Mouse (Mus musculus): Measurements from ENCODE around the gene Rdh11.

Rdh11 gene

DNA sequence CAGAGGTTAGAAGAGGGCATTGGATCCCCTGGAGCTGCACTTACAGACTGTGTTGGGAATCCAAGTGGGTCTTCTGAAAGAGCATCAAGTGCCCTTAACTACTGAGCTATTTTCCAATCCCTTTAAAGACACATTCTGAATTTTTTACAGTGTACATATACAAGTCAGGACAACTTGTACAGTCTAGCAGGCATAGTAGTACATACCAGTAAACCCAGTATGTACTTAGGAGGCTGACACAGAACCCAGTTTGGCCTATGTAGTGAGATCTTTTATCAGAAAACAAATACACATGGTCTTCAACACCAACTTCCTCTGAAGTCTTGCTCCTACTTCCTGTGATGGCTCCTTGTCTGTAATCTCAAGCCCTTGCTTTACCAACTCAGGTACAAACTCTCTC is 53.1 kb downstream of the Rdh11 start:
- no peak for DNase-seq

DNA sequence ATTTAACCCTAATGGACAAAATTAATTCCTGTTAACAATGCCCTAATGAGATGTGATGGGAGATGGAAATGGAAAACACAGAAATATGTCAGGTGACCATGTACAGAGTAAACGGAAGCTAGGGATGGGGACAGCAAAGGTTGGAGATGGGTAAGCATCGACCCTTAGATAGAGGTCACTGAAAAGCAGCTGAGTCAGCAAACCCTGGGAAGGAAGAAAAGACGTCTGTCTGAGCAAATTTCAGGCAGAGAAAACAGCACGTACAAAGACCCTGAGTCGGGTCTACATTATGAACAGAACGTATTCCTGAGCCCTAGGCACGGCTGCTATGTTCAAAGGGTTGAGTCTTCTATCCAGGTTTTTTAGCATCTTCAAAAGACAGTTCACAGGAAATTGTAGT is 55.1 kb downstream of the Rdh11 start:
- no peak for DNase-seq

GRCm38 (mm10) chr12:79135105-79135504 is 57.0 kb downstream of the Rdh11 start:
- DNase-seq: no peak

GRCm38 (mm10) chr12:79134676-79135075 is 57.4 kb downstream of the Rdh11 start:
- DNase-seq: no peak

GRCm38 (mm10) chr12:79131706-79132460 is 60.2 kb downstream of the Rdh11 start:
- DNase-seq: no peak

DNA sequence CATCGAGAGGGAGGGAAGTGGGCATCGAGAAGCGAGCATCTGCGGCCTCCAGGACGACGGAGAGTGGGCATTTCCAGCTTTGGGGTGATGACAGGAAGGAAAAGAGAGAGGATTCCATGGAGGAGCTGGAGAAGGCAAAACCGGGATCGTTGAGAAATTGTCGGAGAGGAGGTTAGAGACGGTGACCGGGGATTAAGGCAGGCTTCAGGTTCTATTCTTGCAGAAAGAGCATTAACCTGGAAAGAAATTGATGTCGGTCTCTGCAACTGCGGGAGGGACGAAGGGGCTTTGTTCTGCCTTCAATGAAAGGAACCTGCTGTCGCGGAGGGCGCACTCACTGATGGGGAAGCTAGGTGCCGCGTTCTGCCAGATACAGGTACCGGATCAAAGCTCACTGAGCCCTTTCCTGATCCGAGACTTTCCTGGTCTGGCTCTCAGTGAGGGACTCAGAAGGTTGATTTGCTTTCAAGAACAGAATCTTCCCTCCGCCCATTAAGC is 60.9 kb downstream of the Rdh11 start:
- DNase-seq: no peak

DNA sequence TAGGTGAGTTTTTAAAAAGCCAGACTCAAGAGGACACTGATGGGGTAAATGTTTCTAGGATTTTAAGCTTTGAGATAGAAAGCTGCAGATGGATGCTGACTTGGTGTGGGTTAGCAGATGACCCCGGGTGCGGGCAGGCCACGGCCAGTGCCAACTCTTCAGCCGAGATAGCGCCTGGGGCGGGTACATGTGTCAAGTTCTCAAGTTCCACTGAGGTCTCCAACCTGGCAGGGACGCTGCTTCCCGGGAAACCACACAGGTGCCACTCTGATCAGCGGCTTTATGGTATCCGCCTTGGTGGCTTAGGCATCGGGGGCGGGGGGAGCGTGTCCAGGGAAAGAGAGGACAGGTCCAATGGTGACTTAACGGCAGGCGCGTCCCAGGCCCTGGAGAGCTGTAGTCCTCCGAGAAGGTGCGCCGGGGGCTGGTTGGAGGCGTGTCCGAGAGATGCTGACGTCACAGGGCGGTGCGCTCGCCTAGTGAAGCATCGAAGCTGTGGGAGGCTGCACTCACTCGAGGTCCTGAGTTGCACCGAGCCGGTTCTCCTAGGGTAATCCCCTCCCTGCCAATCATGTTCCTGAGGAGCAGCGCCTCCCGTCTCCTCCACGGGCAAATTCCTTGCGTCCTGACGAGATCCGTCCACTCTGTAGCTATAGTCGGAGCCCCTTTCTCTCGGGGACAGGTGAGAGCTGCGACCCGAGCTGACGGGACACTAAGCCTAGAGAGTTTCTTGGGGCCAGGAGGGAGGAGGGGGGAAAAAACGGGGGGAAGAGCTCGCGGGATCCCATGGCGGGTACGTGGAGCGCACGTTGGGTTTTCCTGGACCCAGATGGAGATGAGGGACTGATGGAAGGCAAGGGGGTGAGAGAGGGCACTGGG is 61.6 kb downstream of the Rdh11 start, which contains the start of gene Arg2:
Gene Arg2, plus strand, starts transcription at position 479 of the 879 bp plus-strand sequence.
- DNase-seq: peak; percentile 85 to 89

Data from kidney, postnatal 4 days (tissue).